Mouse (Mus musculus): ENCODE results near the gene Retreg1.

Retreg1 gene

GRCm38 (mm10) chr15:25922007-25922406 is 79.0 kb downstream of the Retreg1 start:
- DNase-seq = no peak

- DNase-seq = no peak
Measured at GRCm38 (mm10) chr15:25923916-25924315, 80.9 kb downstream of the Retreg1 start.

GRCm38 (mm10) chr15:25926171-25926570 is 83.2 kb downstream of the Retreg1 start:
- DNase-seq = no peak

GRCm38 (mm10) chr15:25927106-25927505 is 84.1 kb downstream of the Retreg1 start:
- no peak for DNase-seq

- no peak for DNase-seq
Measured at GRCm38 (mm10) chr15:25928001-25928400, 85.0 kb downstream of the Retreg1 start.

- no peak for DNase-seq
Measured at GRCm38 (mm10) chr15:25928831-25929230, 85.9 kb downstream of the Retreg1 start.

- DNase-seq = no peak
Measured at GRCm38 (mm10) chr15:25929518-25929917, 86.5 kb downstream of the Retreg1 start.

GRCm38 (mm10) chr15:25929936-25930335 is 87.0 kb downstream of the Retreg1 start:
- no peak for DNase-seq

GRCm38 (mm10) chr15:25930657-25931056 is 87.7 kb downstream of the Retreg1 start:
- no peak for DNase-seq

- no peak for DNase-seq
Measured at GRCm38 (mm10) chr15:25932497-25932896, 89.5 kb downstream of the Retreg1 start.

- DNase-seq = peak; percentile 19 to 45
Measured at GRCm38 (mm10) chr15:25932937-25933684, 90.1 kb downstream of the Retreg1 start.

- DNase-seq = no peak
Measured at GRCm38 (mm10) chr15:25933685-25934108, 90.7 kb downstream of the Retreg1 start.

- no peak for DNase-seq
Measured at GRCm38 (mm10) chr15:25934411-25934810, 91.4 kb downstream of the Retreg1 start.

- no peak for DNase-seq
Measured at GRCm38 (mm10) chr15:25938496-25938895, 95.5 kb downstream of the Retreg1 start.

GRCm38 (mm10) chr15:25940397-25941377 is 97.7 kb downstream of the Retreg1 start:
- DNase-seq = no peak

GRCm38 (mm10) chr15:25941514-25941913 is 98.5 kb downstream of the Retreg1 start:
- no peak for DNase-seq

- no peak for DNase-seq
Measured at GRCm38 (mm10) chr15:25942415-25942814, 99.4 kb downstream of the Retreg1 start.

- DNase-seq = no peak
Measured at GRCm38 (mm10) chr15:25943386-25944137, 100.6 kb downstream of the Retreg1 start.

- DNase-seq = no peak
Measured at GRCm38 (mm10) chr15:25945224-25945623, 102.2 kb downstream of the Retreg1 start.

- no peak for DNase-seq
Measured at GRCm38 (mm10) chr15:25946482-25946881, 103.5 kb downstream of the Retreg1 start.

- DNase-seq = no peak
Measured at GRCm38 (mm10) chr15:25947383-25947782, 104.4 kb downstream of the Retreg1 start.

- no peak for DNase-seq
Measured at GRCm38 (mm10) chr15:25948257-25949223, 105.6 kb downstream of the Retreg1 start.
